Mouse (Mus musculus) liver, embryonic 11.5 days (tissue): ENCODE results near the gene Arhgap24. TPM values are rescaled to one million over a fixed set of nuclear protein-coding genes. Genes with fewer than 3 reads are reported as not detected.

ENCODE experiments used
- ATAC-seq: fragments of 200-750 bp; cut with Nextera tagmentation; replicated peaks from 2 replicates; pipeline ENCODE4 v1.8.0; 2017; ENCODE audit warnings: moderate number of reproducible peaks, mild to moderate bottlenecking, moderate TSS enrichment, moderate library complexity; ENCODE audit not compliant: low FRiP score
- DNase-seq: peaks from one replicate; pipeline ENCODE4 v3.0.0-alpha.2; 2017; ENCODE audit warnings: low spot score
- H3K27ac ChIP-seq: fragments of 300-500 bp; sonication (generic); 2 replicates; pipeline ENCODE4 v1.5.1; 2014; ENCODE audit warnings: mild to moderate bottlenecking, low read depth, low read length, control low read depth
- H3K27me3 ChIP-seq: fragments of 300-500 bp; sonication (generic); replicated peaks from 2 replicates; pipeline ENCODE4 v1.6.1; 2014; ENCODE audit warnings: low read length, mixed read lengths; ENCODE audit not compliant: control insufficient read depth, insufficient read depth
- H3K36me3 ChIP-seq: fragments of 300-500 bp; sonication (generic); 2 replicates; pipeline ENCODE4 v1.6.1; 2014; ENCODE audit warnings: mild to moderate bottlenecking, low read length, moderate library complexity, mixed read lengths; ENCODE audit not compliant: control insufficient read depth, insufficient read depth
- H3K4me1 ChIP-seq: fragments of 300-500 bp; sonication (generic); replicated peaks from 2 replicates; pipeline ENCODE4 v1.6.1; 2014; ENCODE audit warnings: low read length, mixed read lengths; ENCODE audit not compliant: control insufficient read depth, insufficient read depth
- H3K4me2 ChIP-seq: fragments of 300-500 bp; sonication (generic); 2 replicates; pipeline ENCODE4 v1.6.1; 2014; ENCODE audit warnings: mild to moderate bottlenecking, control low read depth, moderate library complexity
- H3K4me3 ChIP-seq: fragments of 300-500 bp; sonication (generic); 2 replicates; pipeline ENCODE4 v1.5.1; 2014; ENCODE audit warnings: low read depth, low read length, control low read depth
- H3K9ac ChIP-seq: fragments of 300-500 bp; sonication (generic); 2 replicates; pipeline ENCODE4 v1.6.1; 2014; ENCODE audit warnings: low read depth, low read length, control low read depth
- H3K9me3 ChIP-seq: fragments of 300-500 bp; sonication (generic); 2 replicates; pipeline ENCODE4 v1.6.1; 2016; ENCODE audit warnings: low read length, inconsistent platforms, mixed read lengths; ENCODE audit not compliant: control insufficient read depth
- WGBS: fragments of 180-500 bp; shearing (Covaris S2); extraction: QIAGEN DNeasy Blood & Tissue Kit; methylation state at CpG from one replicate; pipeline ENCODE4 v1.1.7; 2014; 5-methylcytosine and 5-hydroxymethylcytosine counted together
- polyA plus RNA-seq: library from polyadenylated mRNA; unstranded; fragments of >200 nt; fragmentation: Nextera tagmentation; extraction: Ambion mirVana; gene quantifications from 2 replicates; pipeline ENCODE4 v1.2.1, GENCODE M21; 2014

Arhgap24 gene
- polyA plus RNA-seq, 1 experiment from 2014 or later = 5.3 TPM

DNA sequence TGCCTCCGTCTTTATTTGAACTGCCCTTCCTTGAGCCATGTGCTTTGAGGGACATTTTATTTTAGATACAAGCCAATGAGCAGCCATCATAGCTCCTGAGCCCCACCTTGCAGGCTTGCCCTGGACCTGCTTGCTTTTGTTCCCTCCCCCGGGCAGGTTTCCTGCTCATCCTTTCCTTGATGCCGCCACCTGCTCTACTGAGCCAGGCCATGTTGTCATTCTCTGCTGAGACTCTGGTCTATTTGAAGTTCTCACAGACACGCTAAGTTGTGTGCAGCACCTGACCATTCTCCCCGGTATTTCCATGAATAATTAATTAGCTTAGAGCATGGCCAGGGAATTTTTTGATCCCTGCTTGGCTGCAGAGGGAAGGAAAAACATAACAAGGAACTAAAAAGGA is 297.1 kb downstream of the Arhgap24 start:
- no peak for DNase-seq
- H3K36me3 ChIP-seq = no peaks in the 10 kb centered on the region
- no peak overlapping the region for H3K4me2 ChIP-seq
- H3K4me3 ChIP-seq = no peak overlapping the region
- no peaks in the 10 kb centered on the region for H3K4me1 ChIP-seq
- H3K9me3 ChIP-seq = no peaks in the 10 kb centered on the region
- H3K9ac ChIP-seq = no peak overlapping the region
- no peak for ATAC-seq
- H3K27ac ChIP-seq = no peak overlapping the region
- no peaks in the 10 kb centered on the region for H3K27me3 ChIP-seq
- 49% methylated on average over 5 of the region's 5 CpGs for WGBS

DNA sequence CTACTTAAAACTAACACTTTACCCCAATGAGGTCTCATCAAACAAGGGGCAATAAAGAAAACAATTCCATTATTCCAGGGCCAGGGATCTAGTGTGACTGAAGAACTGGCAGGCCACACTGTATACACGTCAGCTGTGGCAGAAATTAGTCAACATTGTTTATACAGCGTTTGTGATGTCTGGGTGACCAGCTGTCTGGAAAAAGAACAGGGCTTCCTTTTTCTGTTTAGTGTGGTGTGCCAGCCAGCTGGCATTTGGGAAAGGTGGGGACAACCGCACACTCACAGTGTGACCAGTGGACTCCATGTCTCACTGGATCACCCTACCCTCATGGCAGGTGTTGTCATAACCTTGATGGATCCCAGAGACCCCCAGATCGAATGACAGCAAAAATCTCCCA is 302.4 kb downstream of the Arhgap24 start:
- H3K27ac ChIP-seq = no peak overlapping the region
- no peak overlapping the region for H3K4me3 ChIP-seq
- H3K4me1 ChIP-seq = no peaks in the 10 kb centered on the region
- ATAC-seq = no peak
- H3K9me3 ChIP-seq = no peaks in the 10 kb centered on the region
- no peak overlapping the region for H3K9ac ChIP-seq
- 71% methylated on average over 4 of the region's 4 CpGs for WGBS
- no peaks in the 10 kb centered on the region for H3K27me3 ChIP-seq
- H3K4me2 ChIP-seq = no peak overlapping the region
- H3K36me3 ChIP-seq = no peaks in the 10 kb centered on the region
- DNase-seq = no peak

DNA sequence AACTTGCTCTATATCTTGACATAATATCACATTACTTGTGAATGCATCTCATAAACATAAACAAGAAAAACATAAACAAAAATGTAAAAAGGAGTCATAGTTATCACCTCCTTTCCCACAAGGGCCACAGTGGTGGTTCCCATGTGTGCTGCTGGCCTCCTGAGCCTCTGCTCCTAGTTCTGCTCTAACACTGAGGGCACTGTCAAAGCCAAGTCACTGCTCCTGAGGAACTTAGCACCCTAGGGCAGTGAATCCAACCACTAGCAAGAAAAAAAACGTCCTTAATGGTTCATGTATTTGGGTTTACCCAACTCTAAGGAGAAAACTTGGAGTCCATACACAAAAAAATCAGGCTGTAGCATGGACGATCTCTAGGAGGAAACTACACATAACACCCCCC is 304.9 kb downstream of the Arhgap24 start:
- Histone ChIP-seq H3K9me3 (no peaks in the 10 kb centered on the region), H3K9ac (no peak overlapping the region), H3K4me1 (no peaks in the 10 kb centered on the region), H3K27me3 (no peaks in the 10 kb centered on the region), H3K27ac (no peak overlapping the region), H3K4me3 (no peak overlapping the region), H3K36me3 (no peaks in the 10 kb centered on the region), H3K4me2 (no peak overlapping the region)
- 63% methylated on average over 2 of the region's 2 CpGs for WGBS
- ATAC-seq = no peak
- no peak for DNase-seq

DNA sequence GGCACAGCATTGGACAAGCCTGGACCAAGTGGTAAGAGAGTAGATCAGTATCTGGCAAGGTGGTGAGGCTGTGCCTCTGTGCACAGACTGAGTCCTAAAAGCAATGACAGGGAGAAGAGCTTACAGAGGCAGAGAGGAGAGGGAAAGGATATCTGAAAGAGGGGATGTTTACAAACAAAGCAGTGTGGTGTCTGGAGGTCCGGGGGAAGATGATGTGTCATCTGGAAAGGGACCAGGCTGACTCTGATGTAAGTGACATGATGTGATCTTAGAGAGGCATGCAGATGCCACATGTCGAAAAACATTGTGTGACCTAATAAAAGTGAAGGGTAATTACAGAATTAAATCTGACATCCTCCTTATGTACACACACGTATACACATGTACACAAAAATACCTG is 307.2 kb downstream of the Arhgap24 start:
- WGBS = 66% methylated on average over 3 of the region's 3 CpGs
- H3K9me3 ChIP-seq = no peaks in the 10 kb centered on the region
- no peak overlapping the region for H3K27ac ChIP-seq
- H3K36me3 ChIP-seq = no peaks in the 10 kb centered on the region
- ATAC-seq (no peak), DNase-seq (no peak)
- no peak overlapping the region for H3K9ac ChIP-seq
- H3K4me3 ChIP-seq = no peak overlapping the region
- no peaks in the 10 kb centered on the region for H3K27me3 ChIP-seq
- H3K4me2 ChIP-seq = no peak overlapping the region
- H3K4me1 ChIP-seq = no peaks in the 10 kb centered on the region

- no peaks in the 10 kb centered on the region for H3K4me1 ChIP-seq
- H3K36me3 ChIP-seq = no peaks in the 10 kb centered on the region
- no peak overlapping the region for H3K9ac ChIP-seq
- H3K9me3 ChIP-seq = no peaks in the 10 kb centered on the region
- ATAC-seq = no peak
- 67% methylated on average over 4 of the region's 4 CpGs for WGBS
- H3K27ac ChIP-seq = no peak overlapping the region
- H3K4me2 ChIP-seq = no peak overlapping the region
- H3K27me3 ChIP-seq = no peaks in the 10 kb centered on the region
- no peak for DNase-seq
- H3K4me3 ChIP-seq = no peak overlapping the region
These were observed 310.1 kb downstream of the Arhgap24 start for GRCm38 (mm10) chr5:102791273-102791672.

DNA sequence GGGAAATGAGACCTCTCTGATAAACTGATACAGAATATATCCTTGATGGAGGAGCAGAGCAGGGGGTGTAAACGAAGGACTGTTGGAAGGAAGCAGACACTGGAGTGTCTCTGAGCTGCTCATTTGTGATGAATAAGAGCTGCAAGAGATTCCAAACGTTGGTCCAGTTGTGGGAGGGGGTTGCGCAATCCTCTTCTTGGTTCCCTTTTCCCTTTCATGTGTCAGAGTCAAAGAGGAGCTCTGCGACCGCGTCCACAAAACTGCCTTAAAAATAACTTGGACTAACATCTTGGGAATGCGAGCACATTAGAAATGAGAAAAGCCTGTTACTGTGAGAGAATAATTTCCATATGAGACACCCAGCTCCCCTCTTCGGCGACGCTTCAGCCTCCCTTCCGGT is 312.3 kb downstream of the Arhgap24 start:
- no peak overlapping the region for H3K4me3 ChIP-seq
- no peak overlapping the region for H3K27ac ChIP-seq
- H3K36me3 ChIP-seq = no peaks in the 10 kb centered on the region
- 71% methylated on average over 11 of the region's 11 CpGs for WGBS
- no peak overlapping the region for H3K9ac ChIP-seq
- no peak overlapping the region for H3K4me2 ChIP-seq
- no peaks in the 10 kb centered on the region for H3K9me3 ChIP-seq
- no peaks in the 10 kb centered on the region for H3K27me3 ChIP-seq
- no peaks in the 10 kb centered on the region for H3K4me1 ChIP-seq
- DNase-seq (no peak), ATAC-seq (no peak)

GRCm38 (mm10) chr5:102801469-102801868 is 320.3 kb downstream of the Arhgap24 start:
- Histone ChIP-seq H3K9ac (no peak overlapping the region), H3K4me2 (no peak overlapping the region), H3K4me3 (no peak overlapping the region), H3K27me3 (no peaks in the 10 kb centered on the region), H3K36me3 (no peaks in the 10 kb centered on the region), H3K27ac (no peak overlapping the region), H3K9me3 (no peaks in the 10 kb centered on the region), H3K4me1 (no peaks in the 10 kb centered on the region)
- DNase-seq = no peak
- 59% methylated on average over 3 of the region's 3 CpGs for WGBS
- no peak for ATAC-seq

DNA sequence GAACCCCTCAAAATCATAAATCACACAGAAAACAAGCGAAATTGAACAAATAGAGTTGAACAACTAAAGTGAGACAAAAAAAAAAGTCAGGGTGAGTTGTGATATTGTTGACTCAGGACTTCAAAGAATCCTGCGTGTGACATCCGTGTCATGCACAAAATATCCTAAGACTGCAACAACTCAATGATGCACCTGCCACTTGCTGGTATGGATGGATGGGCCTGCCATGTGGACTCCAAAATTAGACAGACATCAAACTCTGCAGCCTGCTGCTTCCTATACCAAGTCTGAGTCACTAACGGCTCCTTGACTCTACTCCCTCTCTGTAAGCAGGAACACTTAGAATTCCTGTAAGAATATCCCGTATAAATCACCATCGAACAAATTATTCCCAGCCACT is 321.6 kb downstream of the Arhgap24 start:
- no peak for ATAC-seq
- Histone ChIP-seq H3K9ac (no peak overlapping the region), H3K36me3 (no peaks in the 10 kb centered on the region), H3K27me3 (no peaks in the 10 kb centered on the region), H3K9me3 (no peaks in the 10 kb centered on the region), H3K4me1 (no peaks in the 10 kb centered on the region), H3K4me2 (no peak overlapping the region), H3K27ac (no peak overlapping the region), H3K4me3 (no peak overlapping the region)
- no peak for DNase-seq
- WGBS = 85% methylated on average over 6 of the region's 6 CpGs

DNA sequence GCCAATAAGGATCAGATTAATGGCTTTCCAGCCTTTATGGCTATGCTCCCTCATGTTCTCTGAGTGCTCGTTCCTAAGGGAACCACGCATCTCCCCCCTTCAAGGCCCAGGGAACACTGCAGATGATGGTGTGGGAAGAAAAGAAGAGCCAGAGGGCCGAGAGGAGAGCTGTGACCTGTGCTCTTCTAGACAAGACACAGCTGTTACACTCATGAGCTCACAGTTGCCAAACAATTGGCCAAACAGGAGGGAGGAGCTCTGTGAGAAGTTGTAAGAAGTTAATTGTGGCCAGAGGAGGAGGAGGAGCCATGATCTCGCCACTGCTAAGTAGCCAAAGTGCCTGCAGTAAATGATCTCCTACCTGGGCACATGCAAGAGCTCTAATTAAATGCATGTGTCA is 322.5 kb downstream of the Arhgap24 start:
- DNase-seq (no peak), ATAC-seq (no peak)
- H3K9ac ChIP-seq = no peak overlapping the region
- no peaks in the 10 kb centered on the region for H3K36me3 ChIP-seq
- 58% methylated on average over 4 of the region's 4 CpGs for WGBS
- no peaks in the 10 kb centered on the region for H3K27me3 ChIP-seq
- no peak overlapping the region for H3K4me3 ChIP-seq
- H3K4me2 ChIP-seq = no peak overlapping the region
- no peaks in the 10 kb centered on the region for H3K9me3 ChIP-seq
- no peak overlapping the region for H3K27ac ChIP-seq
- no peaks in the 10 kb centered on the region for H3K4me1 ChIP-seq
